Mouse (Mus musculus) hindbrain, embryonic 10.5 days (tissue): ENCODE data around the gene Zfp68. TPM values are rescaled to one million over a fixed set of nuclear protein-coding genes. Genes with fewer than 3 reads are reported as not detected.
A peak's percentile ranks its signal among the peaks of the same experiment; 100 is the strongest.
"Not testable (repeated sequence)": the region's sequence is repeated elsewhere in the genome, so short reads cannot be mapped to it uniquely, and the experiment has no call there.

Experiments
- DNase-seq: peaks from one replicate; pipeline ENCODE4 v3.0.0-alpha.2; 2017; ENCODE audit warnings: low spot score
- H3K27ac ChIP-seq: fragments of 300-500 bp; sonication (generic); 2 replicates; pipeline ENCODE4 v1.5.1; 2016; ENCODE audit warnings: mild to moderate bottlenecking, moderate library complexity
- H3K27me3 ChIP-seq: fragments of 300-500 bp; sonication (generic); 2 replicates; pipeline ENCODE4 v1.6.1; 2016; ENCODE audit warnings: mild to moderate bottlenecking; ENCODE audit not compliant: poor library complexity, insufficient read depth, severe bottlenecking
- H3K36me3 ChIP-seq: fragments of 300-500 bp; sonication (generic); 2 replicates; pipeline ENCODE4 v1.6.1; 2016; ENCODE audit warnings: mild to moderate bottlenecking, moderate library complexity
- H3K4me1 ChIP-seq: fragments of 300-500 bp; sonication (generic); replicated peaks from 2 replicates; pipeline ENCODE4 v1.6.1; 2016; ENCODE audit warnings: mild to moderate bottlenecking
- H3K4me3 ChIP-seq: fragments of 300-500 bp; sonication (generic); 2 replicates; pipeline ENCODE4 v1.5.1; 2016; ENCODE audit warnings: mild to moderate bottlenecking, moderate library complexity
- H3K9me3 ChIP-seq: fragments of 300-500 bp; sonication (generic); 2 replicates; pipeline ENCODE4 v1.6.1; 2016; ENCODE audit warnings: mild to moderate bottlenecking, moderate library complexity
- WGBS: fragments of 180-500 bp; shearing (Covaris S2); methylation state at CpG from one replicate; pipeline ENCODE4 v1.1.7; 2016; 5-methylcytosine and 5-hydroxymethylcytosine counted together
- polyA plus RNA-seq: library from polyadenylated mRNA; unstranded; fragments of >200 nt; fragmentation: Nextera tagmentation; extraction: Ambion mirVana; gene quantifications from 2 replicates; pipeline ENCODE4 v1.2.1, GENCODE M21; 2016

The Zfp68 gene
- polyA plus RNA-seq, 1 experiment from 2014 or later: 60.5 TPM

GRCm38 (mm10) chr5:138618353-138618752 lies 1.2 kb downstream of the Zfp68 start:
- Histone ChIP-seq H3K9me3 (peaks cover 39% of the 10 kb centered on the region), H3K27ac (no peak overlapping the region), H3K36me3 (peaks cover 52% of the 10 kb centered on the region), H3K4me3 (peak overlapping the region; percentile 81), H3K4me1 (peaks cover 7% of the 10 kb centered on the region; the same call in 1 of the 2 replicates), H3K27me3 (no peaks in the 10 kb centered on the region)
- WGBS: 94% methylated on average over 1 of the region's 1 CpGs
- no peak for DNase-seq

GRCm38 (mm10) chr5:138587396-138587795 lies 32.2 kb downstream of the Zfp68 start:
- no peak for DNase-seq
- Histone ChIP-seq H3K4me1 (no peaks in the 10 kb centered on the region), H3K9me3 (peaks cover 20% of the 10 kb centered on the region), H3K36me3 (no peaks in the 10 kb centered on the region), H3K4me3 (no peak overlapping the region), H3K27me3 (no peaks in the 10 kb centered on the region), H3K27ac (no peak overlapping the region)
- WGBS: 96% methylated on average over 6 of the region's 6 CpGs

GRCm38 (mm10) chr5:138571623-138572022 lies 47.9 kb downstream of the Zfp68 start:
- H3K9me3 ChIP-seq: no peaks in the 10 kb centered on the region
- no peak overlapping the region for H3K27ac ChIP-seq
- H3K4me3 ChIP-seq: no peak overlapping the region
- H3K27me3 ChIP-seq: no peaks in the 10 kb centered on the region
- DNase-seq: peak; percentile 40
- WGBS: 52% methylated on average over 4 of the region's 4 CpGs
- no peaks in the 10 kb centered on the region for H3K4me1 ChIP-seq
- H3K36me3 ChIP-seq: no peaks in the 10 kb centered on the region

GRCm38 (mm10) chr5:138564612-138565011 lies 54.9 kb downstream of the Zfp68 start, which contains the start of gene 1700123K08Rik:
Gene 1700123K08Rik, minus strand, starts transcription at chr5:138564712.
- H3K27ac ChIP-seq, H3K4me1 ChIP-seq, H3K4me3 ChIP-seq, H3K27me3 ChIP-seq, H3K36me3 ChIP-seq, H3K9me3 ChIP-seq, DNase-seq: not testable (repeated sequence)
- WGBS: 79% methylated on average over 2 of the region's 2 CpGs

Other genes starting within 250 kb of the Zfp68 start
- 38.1 and 40.4 TPM in 2 replicates for gene Zfp157, start 178.3 kb downstream of the Zfp68 start, polyA plus RNA-seq
- gene 1700123K08Rik, start 55.0 kb downstream of the Zfp68 start, polyA plus RNA-seq: 0.14 TPM in 1 of 2 replicates, not detected in the other
- gene A430033K04Rik, start 3.1 kb upstream of the Zfp68 start, polyA plus RNA-seq: 9.0 and 9.4 TPM in 2 replicates
- 10.9 and 24.0 TPM in 2 replicates for gene Fam20c, start 134.8 kb upstream of the Zfp68 start, polyA plus RNA-seq
- not detected in 2 replicates for gene Gm5294, start 200.3 kb upstream of the Zfp68 start, polyA plus RNA-seq